33 mouse cellular contexts compared by ENCODE assay signal in genomic region chr4:98450829-98451228, GRCm38 (mm10).
"Had no signal": no experiment of that assay in that cellular context is flagged by ENCODE, and none has a peak within 500 bp of the region (broad histone marks: within the 10 kb centered on the region; RNA-seq: fewer than 3 reads in every experiment).

No protein-coding gene starts in this region.

- H3K4me2 ChIP-seq: limb, embryonic 12.5 days; limb, embryonic 13.5 days; limb, embryonic 15.5 days; liver, embryonic 11.5 days; liver, embryonic 12.5 days; liver, embryonic 13.5 days; liver, embryonic 15.5 days; lung, embryonic 14.5 days; lung, embryonic 15.5 days; midbrain, embryonic 11.5 days; midbrain, embryonic 12.5 days; midbrain, embryonic 13.5 days; midbrain, embryonic 15.5 days; neural tube, embryonic 12.5 days; neural tube, embryonic 13.5 days had no signal

- H3K36me3 ChIP-seq: limb, embryonic 15.5 days; liver, embryonic 12.5 days; liver, embryonic 13.5 days; liver, embryonic 15.5 days; lung, embryonic 15.5 days; midbrain, embryonic 10.5 days; midbrain, embryonic 12.5 days; midbrain, embryonic 13.5 days; midbrain, embryonic 15.5 days; neural tube, embryonic 12.5 days; neural tube, embryonic 13.5 days had no signal

- H3K9me3 ChIP-seq: limb, embryonic 10.5 days; limb, embryonic 12.5 days; limb, embryonic 13.5 days; limb, embryonic 15.5 days; liver, embryonic 12.5 days; liver, embryonic 13.5 days; liver, embryonic 15.5 days; lung, embryonic 15.5 days; megakaryocyte, embryonic 14.5 days; midbrain, embryonic 10.5 days; midbrain, embryonic 12.5 days; midbrain, embryonic 13.5 days; midbrain, embryonic 15.5 days; neural tube, embryonic 12.5 days; neural tube, embryonic 13.5 days had no signal

- H3K27me3 ChIP-seq: limb, embryonic 12.5 days; limb, embryonic 13.5 days; limb, embryonic 15.5 days; liver, embryonic 12.5 days; liver, embryonic 13.5 days; liver, embryonic 15.5 days; lung, embryonic 15.5 days; megakaryocyte, embryonic 14.5 days; midbrain, embryonic 12.5 days; midbrain, embryonic 13.5 days; midbrain, embryonic 15.5 days; neural tube, embryonic 12.5 days; neural tube, embryonic 13.5 days had no signal

- H3K27ac ChIP-seq: limb, embryonic 15.5 days; liver, embryonic 12.5 days; liver, embryonic 13.5 days; liver, embryonic 14.5 days; liver, embryonic 15.5 days; lung, embryonic 15.5 days; macrophage; midbrain, embryonic 10.5 days; midbrain, embryonic 12.5 days; midbrain, embryonic 13.5 days; midbrain, embryonic 15.5 days; neural tube, embryonic 12.5 days; neural tube, embryonic 13.5 days had no signal

- H3K9ac ChIP-seq: limb, embryonic 12.5 days; limb, embryonic 13.5 days; limb, embryonic 15.5 days; liver, embryonic 12.5 days; liver, embryonic 13.5 days; liver, embryonic 14.5 days; liver, embryonic 15.5 days; liver, postnatal 0 days; lung, embryonic 14.5 days; lung, embryonic 15.5 days; midbrain, embryonic 12.5 days; midbrain, embryonic 13.5 days; midbrain, embryonic 15.5 days; neural tube, embryonic 12.5 days; neural tube, embryonic 13.5 days had no signal

- H3K4me1 ChIP-seq: liver, embryonic 12.5 days; liver, embryonic 13.5 days; liver, embryonic 15.5 days; lung, embryonic 15.5 days; midbrain, embryonic 10.5 days; midbrain, embryonic 12.5 days; midbrain, embryonic 15.5 days; neural tube, embryonic 12.5 days had no signal

- H3K4me3 ChIP-seq: limb, embryonic 10.5 days; limb, embryonic 12.5 days; limb, embryonic 13.5 days; limb, embryonic 15.5 days; liver, embryonic 12.5 days; liver, embryonic 13.5 days; liver, embryonic 15.5 days; lung, embryonic 15.5 days; megakaryocyte, embryonic 14.5 days; midbrain, embryonic 10.5 days; midbrain, embryonic 12.5 days; midbrain, embryonic 13.5 days; midbrain, embryonic 15.5 days; myocyte; neural tube, embryonic 12.5 days; neural tube, embryonic 13.5 days had no signal

- DNase-seq: left cerebral cortex, postnatal 4 days; liver; liver, embryonic 13.5 days; liver, postnatal 0 days; lung, adult 18-20 months; lung, adult 2 months; lung, embryonic 14.5 days; lung, postnatal 10 days; lung, postnatal 14 days; lung, postnatal 36 days; lung, postnatal 4 days; midbrain, embryonic 14.5 days had no signal

- ATAC-seq: liver, embryonic 12.5 days; liver, postnatal 0 days; lung, postnatal 0 days; midbrain, embryonic 13.5 days; midbrain, embryonic 15.5 days; midbrain, embryonic 16.5 days had no signal
